Mouse (Mus musculus): ENCODE results near the gene Ryr2. TPM values are rescaled to one million over a fixed set of nuclear protein-coding genes. Genes with fewer than 3 reads are reported as not detected.

The Ryr2 gene
- total RNA-seq, 2 experiments from 2014 or later: 7.9 to 13.5 TPM

DNA sequence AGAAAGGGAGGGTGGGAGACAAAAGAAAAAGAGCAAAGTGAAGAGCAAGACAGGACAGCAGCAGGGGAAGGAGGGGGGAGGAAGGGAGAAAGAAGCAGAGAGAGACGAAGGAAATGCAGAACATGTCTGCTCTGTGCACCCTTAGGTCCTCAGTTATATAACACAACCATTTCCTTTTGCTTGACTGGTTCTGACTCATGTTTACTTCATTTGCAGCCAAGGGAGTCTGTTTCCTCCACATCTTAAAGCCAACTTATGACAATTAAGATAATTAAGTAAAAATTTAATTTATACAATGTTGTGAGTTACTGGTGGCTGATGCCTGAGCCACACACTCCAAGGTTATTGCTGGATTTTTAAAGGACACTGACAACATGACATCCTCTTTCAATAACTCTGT is 569.9 kb downstream of the Ryr2 start:
- no peak for DNase-seq

DNA sequence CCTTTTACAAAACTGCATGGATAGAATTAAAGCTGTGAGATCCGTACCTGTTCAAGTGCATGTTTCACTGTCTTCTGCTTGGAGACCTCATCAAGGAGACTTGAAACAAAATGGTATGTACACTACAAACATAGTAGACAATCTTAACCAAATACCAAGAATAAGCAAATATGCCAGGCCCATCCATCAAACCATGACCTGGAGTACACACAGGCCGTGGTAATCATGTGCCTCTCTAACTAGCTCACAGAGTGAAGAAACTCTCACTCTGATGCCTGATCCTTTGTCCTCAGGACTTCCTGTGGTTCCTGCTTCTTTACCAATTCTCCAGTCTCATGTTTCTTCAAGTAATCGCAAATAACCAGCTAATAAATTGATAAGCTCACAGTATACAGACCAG is 570.9 kb downstream of the Ryr2 start:
- DNase-seq: no peak

DNA sequence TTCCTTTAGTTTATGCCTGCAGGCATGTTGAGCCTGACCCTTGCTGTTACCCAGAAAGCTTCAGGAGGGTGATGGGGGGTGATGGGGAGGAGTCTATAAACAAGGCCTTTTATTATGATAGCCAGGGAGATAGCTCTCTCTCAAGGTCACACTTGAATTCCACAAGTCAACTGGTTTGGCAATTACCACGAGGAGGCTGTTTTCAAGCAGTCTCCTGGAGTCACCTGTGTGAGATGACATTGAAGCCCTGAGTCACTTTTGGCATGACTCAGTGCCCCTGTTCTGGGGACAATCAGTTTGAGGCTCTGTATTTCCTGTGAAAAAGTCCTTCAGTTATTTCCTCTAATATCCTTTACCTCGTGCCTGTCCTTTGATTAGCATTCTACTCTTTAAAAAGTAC is 573.5 kb downstream of the Ryr2 start:
- no peak for DNase-seq

DNA sequence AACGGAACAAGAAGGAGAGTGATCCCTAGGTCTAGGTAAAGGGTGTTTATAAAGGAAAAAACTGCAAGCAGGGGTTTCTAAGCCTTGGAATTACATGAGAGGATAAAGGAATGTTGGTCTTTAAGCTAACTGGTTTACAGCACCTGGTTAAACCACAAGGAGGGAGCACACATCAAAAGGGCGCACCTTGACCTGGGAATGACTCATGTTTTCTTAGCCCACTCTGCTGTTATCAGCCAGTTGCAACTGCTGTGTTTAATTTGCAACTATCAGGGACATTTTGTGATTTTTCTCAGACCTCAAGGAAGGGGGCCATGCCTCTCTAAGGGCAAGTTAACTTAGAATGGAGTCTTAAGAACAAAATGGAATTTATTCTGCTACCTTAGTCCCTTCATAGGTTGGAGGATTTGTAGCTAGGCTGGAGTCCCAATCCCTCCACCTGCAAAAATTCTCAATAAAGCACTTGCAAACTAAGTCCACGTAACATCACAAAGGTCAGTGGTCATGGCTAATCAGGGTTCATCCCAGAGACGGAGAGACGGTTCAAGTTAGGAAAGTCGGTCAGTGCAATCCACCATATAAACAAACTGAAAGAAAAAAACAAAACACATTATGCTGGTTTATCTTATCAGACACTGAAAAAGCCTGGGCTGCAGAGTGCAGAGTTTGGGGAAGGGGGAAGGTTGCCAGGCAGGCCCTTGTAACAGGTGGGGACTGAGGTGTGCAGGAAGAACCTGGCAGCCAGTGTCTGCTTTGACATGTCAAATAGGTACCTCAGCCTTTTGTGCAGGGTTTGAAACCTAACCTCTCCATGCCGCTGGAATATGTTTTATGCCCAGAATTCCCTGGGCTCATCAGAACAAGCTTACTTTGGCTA is 574.5 kb downstream of the Ryr2 start:
- no peak for DNase-seq

DNA sequence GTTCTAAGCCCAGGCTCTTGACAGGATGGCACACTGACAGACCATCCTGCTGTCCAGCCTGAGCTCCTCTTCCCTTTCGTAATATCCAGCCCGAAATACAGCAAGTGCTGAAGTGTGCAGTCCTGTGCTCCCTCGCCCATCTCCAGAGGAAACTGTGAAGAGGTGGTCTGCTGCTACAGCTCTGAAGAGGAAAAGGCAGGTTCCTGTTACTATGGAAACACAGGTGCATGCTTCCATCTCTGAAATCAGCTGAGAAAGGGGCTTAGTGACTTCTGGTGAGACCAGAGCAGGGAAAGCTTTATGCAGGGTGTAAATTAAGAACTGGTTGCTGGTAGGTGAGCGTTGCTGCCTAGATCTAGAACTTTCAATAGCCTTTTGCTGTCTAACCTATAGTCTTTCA is 583.1 kb downstream of the Ryr2 start:
- DNase-seq: no peak

DNA sequence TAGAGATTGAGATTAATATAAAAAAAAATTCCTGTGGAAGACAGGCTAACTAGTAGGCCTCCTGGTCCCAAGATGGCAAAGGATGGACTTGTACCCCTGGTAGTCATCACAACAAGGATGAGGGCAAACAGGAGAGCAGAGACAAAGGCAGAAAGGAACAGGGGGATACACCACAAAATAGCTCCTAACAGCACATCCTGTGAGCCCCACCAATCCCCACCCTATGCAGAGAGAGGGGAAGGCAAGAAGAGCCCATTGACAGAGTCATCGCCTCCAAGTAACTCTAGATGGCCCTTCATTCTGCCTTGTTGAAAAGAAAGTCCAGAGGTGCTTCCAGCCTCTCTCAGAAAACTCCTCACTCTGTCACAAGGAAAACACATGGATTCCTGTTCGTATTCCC is 586.0 kb downstream of the Ryr2 start:
- no peak for DNase-seq

DNA sequence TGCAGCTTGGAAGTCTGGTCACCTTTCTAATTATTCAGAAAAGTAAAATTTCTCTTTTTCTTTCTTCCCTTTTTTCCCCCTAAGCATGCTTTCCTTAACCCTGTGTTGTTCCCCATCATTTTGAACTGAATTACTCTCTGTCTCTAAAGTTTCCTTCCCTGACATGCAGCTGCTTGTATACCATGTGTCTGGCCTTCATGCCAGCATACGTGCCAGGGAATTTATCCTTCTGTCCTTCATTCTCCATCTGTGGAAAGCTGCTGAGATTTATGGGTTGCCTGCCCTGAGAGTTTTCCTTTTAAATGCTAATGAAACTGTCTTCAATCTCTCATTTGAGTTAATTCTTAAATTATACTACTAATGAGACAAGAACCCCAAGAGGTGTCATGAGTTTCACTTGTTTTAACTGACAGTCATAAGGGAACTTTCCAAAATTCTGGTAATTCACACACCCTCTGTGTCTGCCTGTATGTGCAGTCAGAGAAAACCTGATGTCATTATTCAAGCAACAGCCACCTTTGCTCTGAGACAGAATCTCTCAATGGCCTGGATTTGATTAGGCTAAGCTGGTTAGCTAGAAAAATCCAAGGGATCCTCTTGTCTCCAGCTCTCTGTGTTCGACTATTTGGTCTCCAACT is 595.1 kb downstream of the Ryr2 start:
- DNase-seq: no peak

Other genes with a start within 250 kb of the Ryr2 start
- 10 to 100 TPM; 16.4 to 23.7 TPM for gene Mtr, start 151.2 kb upstream of the Ryr2 start, total RNA-seq (2021)
- gene Actn2, start 233.8 kb upstream of the Ryr2 start, total RNA-seq (2021): 100 to 1,000 TPM in 1 of 2 experiments, 10 to 100 TPM in 1; 43.7 to 240 TPM

Measured in adrenal gland, postnatal 10 days (tissue).